Mouse (Mus musculus): ENCODE data around the gene Vwc2l.

Gene Vwc2l

DNA sequence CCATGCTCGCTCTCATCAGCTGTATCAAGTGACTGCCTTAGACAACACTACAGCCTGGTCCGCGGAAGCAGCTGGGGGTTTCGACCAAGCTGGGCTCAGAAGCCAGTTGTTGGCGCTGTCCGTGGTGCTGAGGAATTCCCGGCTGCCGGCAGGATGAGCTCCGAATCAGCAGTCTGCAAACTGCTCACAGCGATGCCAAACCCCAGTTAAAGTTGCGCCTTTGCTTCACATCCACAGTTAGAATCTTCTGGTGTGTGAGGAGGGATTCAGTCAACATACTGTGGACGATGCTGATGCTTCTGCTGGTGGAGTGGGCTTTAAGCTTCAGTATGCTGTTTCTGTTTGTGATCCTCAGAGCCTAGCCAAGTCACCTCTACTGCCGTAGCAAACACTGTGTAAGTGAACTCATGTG, at the start of gene Vwc2l:
Gene Vwc2l (plus strand): TSS at position 61 of the 412 bp plus-strand sequence.
- DNase-seq = peak; percentile 92 to 94

DNA sequence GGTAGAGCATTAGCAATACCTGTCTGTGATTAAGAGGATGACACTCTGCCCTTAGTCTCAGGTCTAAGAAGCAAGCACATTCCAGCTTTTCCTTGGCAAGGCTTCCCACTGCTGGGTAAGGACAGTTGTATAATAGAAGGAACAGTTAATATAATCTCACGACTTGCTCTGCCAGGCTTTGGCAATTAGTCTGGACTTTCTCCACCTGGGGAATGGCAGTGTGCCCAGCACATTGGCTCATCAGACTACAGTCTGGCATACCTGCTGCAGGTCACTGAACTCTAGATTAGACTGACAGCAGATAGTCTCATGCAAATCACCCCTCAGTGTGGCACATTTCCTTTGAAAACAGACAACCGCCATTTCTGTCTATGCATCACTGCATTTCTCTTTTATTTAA, 33.0 kb upstream of the Vwc2l start:
- DNase-seq = peak; percentile 26 to 39

DNA sequence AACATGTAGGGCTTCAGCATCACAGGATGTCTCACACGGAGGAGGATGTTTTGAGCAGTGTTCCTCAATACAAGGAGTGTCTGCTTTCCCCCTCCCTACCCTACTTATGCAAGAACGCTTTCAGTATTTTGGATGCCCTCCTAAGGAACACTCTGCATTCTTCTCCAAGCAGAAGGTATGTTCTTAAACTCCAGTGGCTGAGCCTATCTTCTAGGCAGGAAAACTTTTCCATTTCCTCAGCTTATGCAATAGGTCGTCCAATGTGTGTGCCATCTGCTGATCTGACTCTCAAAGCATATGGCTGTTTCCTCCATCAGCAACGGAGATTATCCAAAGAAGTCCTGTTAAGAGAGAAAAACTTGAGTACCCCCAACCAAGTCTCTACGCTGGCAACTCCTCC, 25.2 kb upstream of the Vwc2l start:
- DNase-seq = no peak

DNA sequence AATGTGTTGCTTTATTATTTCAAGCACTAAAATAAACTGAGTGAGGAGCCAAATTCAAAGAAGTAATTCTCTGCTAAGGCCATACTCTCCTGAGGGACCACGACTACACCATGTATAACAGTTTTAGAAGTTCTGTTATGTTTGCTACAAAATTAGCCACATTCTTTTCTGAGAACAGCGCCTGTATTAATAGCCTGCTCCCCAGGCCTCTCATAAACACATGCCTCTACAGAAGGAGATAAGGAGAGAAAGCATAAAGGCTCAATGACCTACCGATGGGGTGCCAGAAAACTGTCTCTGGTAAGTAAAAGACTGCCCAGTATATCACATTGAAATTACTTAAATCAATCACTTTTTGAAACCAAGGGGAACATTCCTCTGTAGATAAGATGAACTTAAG, 21.6 kb upstream of the Vwc2l start:
- DNase-seq = no peak

DNA sequence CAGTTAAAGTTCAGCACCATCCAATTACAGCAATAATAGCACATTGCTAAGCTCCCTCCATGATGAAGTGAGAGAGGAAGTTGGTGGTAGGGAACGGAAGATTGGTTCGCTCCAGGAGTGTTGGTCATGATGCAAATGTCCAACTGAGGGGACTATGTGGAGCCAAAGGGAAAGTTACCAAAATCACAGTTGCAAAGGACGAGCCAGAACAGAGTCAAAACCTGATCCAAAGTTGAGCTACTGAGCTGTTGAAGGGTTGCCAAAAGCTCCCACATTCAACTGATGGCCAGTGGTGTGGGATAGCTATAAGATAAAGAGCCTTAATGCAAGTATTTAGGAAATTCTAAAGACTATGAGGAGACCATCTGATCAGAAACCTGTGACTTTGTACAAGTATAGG, 19.7 kb upstream of the Vwc2l start:
- DNase-seq = no peak

DNA sequence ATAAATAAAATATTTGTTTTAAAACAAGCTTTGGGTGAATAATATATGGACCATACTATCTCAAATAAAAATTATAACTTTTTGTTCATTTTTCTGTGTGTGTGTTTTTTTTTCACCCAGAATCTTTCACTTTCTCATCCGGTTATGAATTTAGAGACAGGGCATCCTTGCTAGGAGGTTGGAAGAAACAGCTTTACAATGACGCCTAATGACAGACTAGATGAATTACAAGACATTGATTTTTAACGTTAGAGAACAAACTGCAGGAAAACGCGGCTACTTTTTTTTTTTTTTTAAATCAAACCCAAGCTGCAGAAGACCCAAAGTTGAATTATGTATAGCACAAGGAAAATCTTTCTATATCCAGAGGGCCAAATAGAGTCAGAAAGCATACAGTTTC, 470 bp upstream of the Vwc2l start:
- no peak for DNase-seq

DNA sequence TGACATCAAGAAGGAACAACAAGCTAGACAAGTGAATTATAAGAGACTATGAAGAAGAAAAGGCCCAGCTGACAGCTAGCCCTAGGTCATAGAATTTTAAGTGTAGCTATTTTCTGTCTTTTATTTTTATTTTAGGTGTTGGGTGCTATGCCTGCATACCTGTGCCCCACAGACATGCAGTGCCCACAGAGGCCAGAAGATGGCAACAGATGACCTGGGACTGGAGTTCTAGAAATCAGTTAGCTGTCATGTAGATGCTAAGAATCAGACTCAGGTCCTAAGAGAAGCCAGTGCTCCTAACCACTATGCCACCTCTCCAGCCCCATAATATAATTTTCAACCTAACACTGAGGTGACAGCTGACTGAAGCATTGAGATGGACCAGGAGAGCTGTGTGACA, 61.6 kb downstream of the Vwc2l start:
- DNase-seq = peak in 1 of 2 experiments; percentile 4

DNA sequence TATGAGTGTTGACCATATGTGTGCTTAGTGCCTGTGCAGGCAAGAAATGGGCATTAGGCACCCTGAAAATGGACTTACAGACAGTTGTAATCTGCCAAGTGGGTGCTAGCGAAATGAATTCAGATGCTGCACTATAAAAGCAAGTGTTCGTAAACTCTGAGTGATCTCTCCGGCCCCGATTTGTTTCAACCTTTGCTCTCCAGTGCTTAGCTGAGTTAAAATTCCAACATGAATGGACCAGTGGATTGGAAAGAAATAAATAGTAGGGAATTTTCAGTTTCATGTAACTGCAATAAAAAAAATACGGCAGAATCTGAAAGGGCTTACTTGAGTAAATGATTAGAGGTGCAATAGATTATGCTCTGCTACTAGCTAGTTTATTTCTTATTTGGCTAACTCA, 66.1 kb downstream of the Vwc2l start:
- no peak for DNase-seq

DNA sequence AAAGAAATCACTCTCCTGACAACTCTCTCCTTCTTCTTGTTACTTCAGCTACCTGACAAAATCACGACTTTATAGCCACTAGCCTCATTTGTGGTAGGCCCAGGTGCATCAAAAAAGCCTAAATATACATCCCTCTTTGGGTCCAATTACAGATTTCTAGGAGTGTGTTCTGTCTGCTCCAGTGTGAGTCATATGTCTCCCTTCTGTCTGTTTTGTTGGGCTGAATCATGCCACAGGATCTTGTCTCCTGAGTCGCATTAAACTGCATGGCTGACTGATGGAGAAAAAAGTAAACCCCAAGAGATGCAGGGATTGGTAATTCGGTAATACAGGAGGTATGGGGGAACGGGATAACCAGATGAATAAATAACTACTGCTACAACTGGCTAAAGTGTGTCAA, 69.6 kb downstream of the Vwc2l start:
- DNase-seq = no peak

DNA sequence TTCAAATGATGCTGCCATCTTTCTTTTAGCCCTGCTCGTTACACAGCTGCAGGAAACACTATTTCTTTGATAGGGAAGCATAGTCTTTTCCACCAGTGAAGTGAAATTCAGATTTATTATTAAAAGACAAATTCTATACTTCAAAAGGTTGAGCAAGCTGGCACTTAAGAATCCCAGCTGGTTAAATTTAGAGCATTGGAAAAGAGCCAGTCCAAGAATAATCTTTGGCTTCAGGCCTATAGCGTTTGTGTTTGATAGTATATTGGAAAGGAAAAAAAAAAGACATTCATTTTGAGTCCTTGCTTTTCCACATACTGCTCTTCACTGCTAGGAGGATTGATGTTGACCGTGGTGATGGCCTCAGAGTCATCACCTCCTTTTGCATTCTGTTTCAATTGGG, 77.9 kb downstream of the Vwc2l start:
- DNase-seq = no peak

DNA sequence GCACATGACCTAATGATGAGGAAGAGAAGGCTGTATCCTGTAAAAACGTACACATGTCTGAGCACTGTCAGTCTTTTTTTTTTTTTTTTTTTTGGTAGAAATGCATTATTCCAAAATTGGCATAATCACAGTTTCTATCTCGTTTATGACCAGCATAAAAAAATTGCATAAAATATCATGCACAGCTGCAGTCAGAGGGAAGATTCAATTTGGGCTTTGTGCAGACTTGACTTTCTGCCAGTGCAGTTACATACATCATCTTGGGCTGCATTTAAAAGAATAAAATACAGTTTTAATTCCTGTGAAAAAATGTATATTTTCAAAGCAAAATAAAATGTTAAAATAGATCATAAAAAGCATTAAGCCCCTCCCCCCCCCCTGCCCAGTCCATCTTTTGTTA, 97.6 kb downstream of the Vwc2l start:
- no peak for DNase-seq

DNA sequence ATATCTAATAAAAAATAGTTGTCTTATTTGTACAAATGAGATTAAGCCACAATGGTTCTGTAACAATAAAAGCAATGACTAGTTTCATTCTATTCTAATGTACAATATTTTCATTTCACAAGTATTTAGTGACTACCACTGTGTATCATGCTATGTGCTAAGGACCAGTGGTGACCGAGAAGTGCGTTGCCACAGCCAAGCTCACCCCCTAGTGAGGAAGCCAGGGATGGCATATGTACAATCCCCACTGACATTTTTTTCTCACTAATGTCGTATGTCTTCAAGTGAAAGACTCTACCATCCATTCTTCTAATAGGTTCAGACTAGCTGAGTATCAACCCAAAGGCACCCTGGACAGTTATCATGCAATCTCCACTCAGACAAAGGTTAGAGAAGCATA, 107.7 kb downstream of the Vwc2l start:
- DNase-seq = peak; percentile 3 to 4

DNA sequence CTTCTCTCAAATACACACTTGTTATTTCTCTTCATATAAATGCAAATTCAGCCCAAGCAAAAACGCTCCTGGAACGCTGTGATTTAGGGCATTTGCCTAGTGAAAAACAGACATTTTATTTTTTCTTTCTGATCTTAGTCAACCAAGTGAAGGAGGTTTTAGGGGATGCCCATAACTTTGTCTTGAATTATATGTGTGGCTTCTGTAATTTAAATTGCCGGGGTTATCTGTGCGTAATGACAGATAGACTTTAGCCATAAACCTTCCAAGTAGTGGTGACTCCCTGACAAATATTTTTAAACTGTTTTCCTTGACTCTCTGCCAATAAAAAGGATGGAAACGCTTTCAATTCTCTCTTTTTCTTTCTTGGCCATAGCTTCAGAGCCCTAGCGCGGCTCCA, 116.7 kb downstream of the Vwc2l start:
- peak in 1 of 2 experiments; percentile 8 for DNase-seq

DNA sequence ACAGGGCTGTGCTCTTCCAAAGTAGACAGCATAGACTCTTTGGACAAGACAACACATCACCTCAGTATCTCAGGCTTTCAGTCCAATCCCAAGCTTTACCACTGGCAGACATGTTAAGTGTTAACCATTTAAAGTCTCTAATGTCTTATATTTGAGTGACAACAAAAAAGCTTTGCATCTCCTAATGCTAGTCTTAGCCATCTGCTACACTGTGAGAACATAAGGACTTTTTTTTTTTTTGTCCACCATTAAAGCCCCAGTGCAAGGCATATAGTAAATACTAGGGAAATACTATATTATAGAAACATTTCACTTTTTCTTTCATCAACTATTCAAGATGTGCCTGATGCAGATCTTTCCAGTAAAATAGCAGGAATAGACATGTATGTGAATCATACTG, 119.8 kb downstream of the Vwc2l start:
- DNase-seq = no peak

DNA sequence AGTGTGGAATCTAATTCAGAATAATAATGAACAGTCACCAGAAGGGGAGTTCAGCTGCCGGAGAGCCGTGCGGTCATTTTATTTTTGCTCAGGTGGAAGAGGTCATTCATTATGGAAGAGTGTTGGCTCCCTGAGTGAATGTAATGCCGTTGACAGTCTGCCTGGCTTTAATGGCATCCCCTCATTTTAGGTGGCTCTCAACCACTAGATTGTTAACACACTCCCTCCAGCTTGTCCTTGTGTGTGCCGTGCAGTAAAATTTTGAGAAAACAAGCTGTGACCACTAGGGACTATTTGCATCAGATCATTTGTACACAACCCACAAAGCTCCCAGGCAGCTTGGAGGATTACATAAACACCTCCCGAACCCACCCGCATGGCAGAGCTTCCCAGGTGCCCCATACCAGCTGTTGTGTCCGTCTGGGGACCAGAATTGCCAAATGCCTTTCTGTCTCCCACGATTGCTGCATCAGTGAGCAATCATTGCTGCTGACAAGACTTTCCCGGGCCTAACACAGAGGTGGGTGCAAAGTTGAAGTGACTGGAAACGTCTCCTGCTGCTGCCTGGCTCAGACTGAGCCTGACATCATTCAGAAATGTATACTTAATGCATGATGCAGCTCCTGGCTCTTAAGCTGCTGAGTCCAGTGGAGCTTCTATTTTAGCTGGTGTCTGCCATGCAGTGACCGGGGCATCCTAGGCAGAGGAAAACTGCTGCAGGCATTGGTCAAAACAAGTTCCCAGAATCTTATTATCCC, 126.3 kb downstream of the Vwc2l start:
- no peak for DNase-seq

DNA sequence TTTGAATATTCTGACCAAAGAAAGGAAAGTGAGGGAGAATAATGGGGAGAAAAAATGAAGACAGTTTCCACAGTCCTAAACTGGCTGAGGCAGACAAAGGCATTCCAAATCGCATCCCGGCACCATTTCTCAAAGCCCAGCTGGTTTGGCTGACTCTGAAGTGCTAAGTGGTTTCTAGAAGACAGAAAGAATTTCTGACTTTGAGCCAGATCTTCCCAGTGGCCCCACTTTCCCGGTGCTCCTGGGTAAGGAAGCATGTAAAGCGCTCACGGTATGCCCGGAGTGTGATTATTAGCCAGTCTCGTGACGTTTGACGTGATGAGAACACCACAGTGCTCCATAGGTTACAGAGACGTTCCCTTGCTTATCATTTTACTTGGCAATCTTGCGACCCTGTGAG, 127.9 kb downstream of the Vwc2l start:
- DNase-seq = no peak

DNA sequence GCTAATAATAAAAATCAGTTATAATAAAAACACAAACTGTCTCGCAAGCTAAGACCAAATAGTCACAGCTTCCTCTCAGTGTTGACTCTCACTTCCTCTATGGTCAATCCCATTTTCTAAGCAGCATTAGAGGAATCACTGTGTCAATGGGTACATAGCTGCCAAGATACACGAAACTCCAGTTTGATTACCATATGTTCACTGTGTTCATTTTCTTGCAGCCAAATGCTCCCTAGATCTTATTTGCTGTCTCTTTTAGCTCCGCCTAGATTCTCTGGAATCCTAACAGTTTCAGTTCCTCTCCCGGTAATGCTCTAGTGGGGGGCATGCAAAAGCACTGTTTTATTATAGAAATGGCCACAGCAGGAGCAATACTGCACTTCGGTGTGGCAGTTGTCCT, 130.4 kb downstream of the Vwc2l start:
- DNase-seq = no peak

DNA sequence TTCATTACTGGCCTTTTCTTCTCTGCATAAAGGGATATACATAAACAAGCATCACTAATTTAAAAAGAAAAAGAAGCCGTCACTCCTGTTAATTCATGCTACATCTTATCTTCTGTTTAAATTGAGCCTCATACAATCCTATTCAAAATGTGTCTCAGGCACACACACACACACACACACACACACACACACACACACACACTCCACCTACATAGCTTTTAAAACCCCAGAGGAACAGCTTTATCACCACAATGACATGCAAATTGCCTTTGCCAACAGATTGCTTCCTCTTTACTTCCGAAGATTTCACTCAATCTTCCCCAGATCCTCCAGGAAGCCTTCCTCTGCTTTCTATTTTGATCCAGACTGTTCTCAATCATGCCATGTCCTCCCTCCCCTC, 136.2 kb downstream of the Vwc2l start:
- DNase-seq = no peak

DNA sequence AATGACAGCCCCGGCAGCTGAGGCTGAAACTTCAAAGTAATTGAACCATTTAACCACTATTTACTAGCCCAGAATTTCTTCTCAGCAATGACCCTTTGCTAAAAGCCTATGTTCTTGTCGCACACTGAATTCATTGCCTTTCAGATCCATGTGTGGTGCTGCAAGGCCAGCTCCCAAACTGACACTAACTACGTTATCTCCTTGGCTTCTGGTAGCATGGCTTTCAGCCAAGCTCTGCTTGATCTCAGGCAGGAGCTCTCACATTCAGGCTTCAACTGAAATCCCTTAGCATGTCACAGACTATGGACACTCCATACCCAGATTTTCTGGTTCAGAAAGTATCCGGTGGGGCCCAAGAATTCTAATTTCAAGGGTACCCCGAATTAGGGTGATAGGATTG, 140.6 kb downstream of the Vwc2l start:
- DNase-seq = peak in 1 of 2 experiments; percentile 15

DNA sequence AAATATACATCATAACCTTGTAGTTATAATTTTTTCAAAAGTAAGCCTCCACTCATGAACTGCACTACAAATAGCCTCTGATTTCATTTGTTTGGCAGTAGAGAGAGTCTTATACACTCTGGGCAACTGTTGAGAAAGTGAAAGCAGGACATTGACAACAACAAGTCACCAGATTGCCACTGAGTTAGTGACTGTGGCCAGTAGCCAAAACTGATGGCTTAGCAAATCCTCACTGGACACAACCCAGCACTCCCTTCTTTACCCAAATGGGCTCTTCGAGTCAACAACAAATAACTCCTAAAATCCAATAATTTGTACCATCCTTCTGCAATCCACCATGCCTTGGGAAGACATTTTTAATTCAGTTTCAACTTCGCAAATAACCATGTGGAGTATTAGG, 155.0 kb downstream of the Vwc2l start:
- DNase-seq = no peak

DNA sequence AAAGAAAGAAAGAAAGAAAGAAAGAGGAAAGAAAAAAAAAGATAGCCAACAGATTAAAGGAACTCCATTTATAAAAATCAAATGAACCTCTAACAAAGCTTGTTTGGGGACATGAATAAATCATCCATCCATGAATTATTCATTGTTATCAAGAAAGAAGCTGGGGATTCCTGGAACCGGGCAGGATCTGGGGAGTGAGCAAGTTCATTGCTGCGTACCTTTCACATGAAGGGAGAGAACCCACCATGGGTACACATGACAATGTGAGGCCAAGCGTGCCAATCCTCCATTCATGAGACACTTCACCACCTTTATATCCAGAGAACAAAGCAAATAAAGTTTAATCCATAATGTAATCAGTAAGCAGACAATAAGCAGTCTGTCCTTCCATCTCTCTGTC, 155.8 kb downstream of the Vwc2l start:
- DNase-seq = no peak

DNA sequence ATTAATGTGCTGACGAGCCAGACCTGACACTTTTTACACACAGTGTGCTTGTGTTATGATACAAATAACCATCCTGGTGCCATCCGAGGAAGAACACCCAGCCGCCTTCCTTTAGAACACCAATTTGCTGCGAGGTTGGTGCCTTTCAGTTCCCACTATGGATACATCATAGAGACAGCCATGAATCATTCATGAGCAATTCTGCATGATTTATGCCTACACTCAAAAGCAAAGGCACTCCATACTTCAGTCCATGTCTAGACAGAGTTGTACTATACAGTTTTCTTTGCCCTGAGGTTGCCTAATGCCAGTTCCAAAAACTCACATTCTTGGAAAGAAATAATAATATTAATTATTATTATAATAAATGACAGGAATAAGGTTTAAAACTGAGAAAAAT, 158.6 kb downstream of the Vwc2l start:
- no peak for DNase-seq

DNA sequence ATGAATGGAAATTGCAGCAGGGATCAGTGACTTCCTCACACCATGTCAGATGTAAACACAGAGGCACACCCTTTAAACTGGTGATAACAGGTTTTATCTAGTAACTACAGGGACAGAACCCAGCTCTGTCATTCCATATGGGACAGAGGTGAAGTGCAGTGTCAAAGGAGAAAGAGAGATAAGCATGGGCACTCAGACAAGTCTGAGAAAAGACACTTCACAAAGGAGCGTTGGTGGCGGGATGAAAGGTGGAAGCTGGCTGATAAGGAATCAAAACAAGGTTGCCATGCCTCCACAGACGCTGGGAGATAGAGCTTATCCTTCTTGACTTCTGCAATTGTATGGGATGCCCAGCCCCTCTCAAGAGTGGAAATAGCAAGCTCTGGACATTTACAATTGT, 176.8 kb downstream of the Vwc2l start:
- DNase-seq = no peak

DNA sequence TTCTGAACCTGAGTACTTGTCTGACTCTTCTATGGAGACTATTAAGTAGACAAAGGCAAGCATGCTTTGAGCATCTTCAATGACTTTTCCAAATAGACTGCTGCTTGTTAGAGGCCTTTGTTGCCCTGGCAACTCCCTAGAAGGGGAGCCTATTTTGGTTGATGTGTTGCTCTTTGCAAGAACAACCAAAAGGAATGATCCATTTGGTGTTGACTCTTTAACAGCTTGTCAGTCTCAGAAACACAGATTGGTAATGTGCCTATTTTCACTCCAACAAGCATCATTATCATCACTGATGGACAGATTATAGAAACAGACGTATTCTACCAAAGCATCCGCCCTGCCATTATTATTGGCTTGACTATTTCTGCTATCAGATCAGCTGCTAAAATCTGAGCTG, 181.9 kb downstream of the Vwc2l start:
- DNase-seq = no peak

DNA sequence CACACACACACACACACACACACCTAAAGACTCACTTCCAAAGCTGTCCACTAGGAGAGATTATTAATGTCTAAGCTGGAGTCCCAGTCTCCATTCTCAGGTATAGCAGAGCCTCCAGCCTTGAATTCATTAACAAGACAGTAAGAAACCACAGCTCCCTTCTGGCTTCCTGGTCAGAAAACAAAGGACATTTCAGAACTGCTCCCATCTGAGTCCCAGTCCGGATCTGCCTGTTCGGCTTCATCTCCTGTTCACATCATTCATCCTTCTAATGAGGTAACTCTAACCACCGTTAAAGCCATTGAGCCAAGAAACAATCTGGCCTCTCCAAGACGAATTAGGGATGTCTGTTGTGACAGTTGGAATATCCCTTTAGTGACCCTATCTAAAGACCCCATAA, 185.7 kb downstream of the Vwc2l start:
- no peak for DNase-seq
